Mouse (Mus musculus): Measurements from ENCODE around the gene Ints13. TPM values are rescaled to one million over a fixed set of nuclear protein-coding genes. Genes with fewer than 3 reads are reported as not detected.
A peak's percentile ranks its signal among the peaks of the same experiment; 100 is the strongest.

Ints13 gene
- total and polyA plus RNA-seq, 2 experiments from 2014 or later, result 23.8 to 40.7 TPM

DNA sequence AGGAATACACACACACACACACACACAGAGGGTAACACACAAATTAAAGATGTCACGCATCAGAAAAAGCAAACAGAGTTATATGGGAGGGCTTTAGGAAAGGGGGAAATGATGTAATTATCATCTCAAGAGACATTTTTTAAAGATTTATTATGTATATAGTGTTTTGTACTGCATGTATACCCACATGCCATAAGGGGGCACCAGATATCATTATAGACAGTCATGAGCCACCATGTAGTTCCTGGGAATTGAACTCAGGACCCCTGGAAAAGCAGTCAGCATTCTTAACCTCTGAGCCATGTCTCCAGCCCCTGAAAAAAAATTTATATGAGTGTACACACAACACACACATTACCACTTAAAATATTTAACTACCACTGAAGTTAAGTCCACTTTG lies 33.0 kb downstream of the Ints13 start:
- WGBS, result 89% methylated on average over 1 of the region's 1 CpGs
- DNase-seq (no peak), ATAC-seq (no peak)
- no peak overlapping the region for H3K4me3 ChIP-seq (ENCODE audit: low read depth, low read length)
- H3K4me1 ChIP-seq (ENCODE audit: insufficient read depth), result no peaks in the 10 kb centered on the region
- 0 out of 2 replicates have a peak, but pooled peaks have one; percentile 10 for TF ChIP-seq CTCF (IDR thresholded peaks at IDR 0.05; ENCODE audit: low read depth)
- peaks cover 19% of the 10 kb centered on the region for H3K36me3 ChIP-seq (ENCODE audit: insufficient read depth)
- no peak overlapping the region for H3K9ac ChIP-seq
- H3K27me3 ChIP-seq (ENCODE audit: insufficient read depth, low read length), result no peaks in the 10 kb centered on the region
- H3K4me2 ChIP-seq (ENCODE audit: low read depth), result no peak overlapping the region
- H3K9me3 ChIP-seq (ENCODE audit: low read length), result no peaks in the 10 kb centered on the region
- H3K27ac ChIP-seq (ENCODE audit: low read depth, low read length), result no peak overlapping the region

DNA sequence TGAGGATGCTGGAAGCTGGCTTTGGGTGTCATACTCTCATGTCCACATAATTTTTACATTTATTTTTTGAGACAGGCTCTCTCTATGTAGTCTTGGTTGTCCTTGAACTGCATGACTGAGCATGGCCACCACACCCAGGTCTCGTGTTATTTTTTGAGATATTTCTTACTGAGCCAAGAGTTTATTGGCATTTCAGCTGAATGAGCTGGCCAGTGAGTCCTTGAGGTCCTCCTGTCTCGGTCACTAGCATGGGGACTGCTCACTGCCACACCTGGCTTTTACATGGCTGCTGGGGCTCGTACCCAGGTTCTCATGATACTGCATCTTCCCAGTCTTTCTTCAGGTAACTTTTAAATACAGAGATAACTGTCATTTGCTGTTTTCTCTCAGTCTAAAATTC lies 37.2 kb downstream of the Ints13 start:
- H3K9me3 ChIP-seq (ENCODE audit: low read length), result no peaks in the 10 kb centered on the region
- H3K27me3 ChIP-seq (ENCODE audit: insufficient read depth, low read length), result no peaks in the 10 kb centered on the region
- H3K4me1 ChIP-seq (ENCODE audit: insufficient read depth), result no peaks in the 10 kb centered on the region
- no peak overlapping the region for H3K27ac ChIP-seq (ENCODE audit: low read depth, low read length)
- no peak for ATAC-seq
- no peaks in the 10 kb centered on the region for H3K36me3 ChIP-seq (ENCODE audit: insufficient read depth)
- no peak for DNase-seq
- H3K4me3 ChIP-seq (ENCODE audit: low read depth, low read length), result no peak overlapping the region
- TF ChIP-seq CTCF (IDR thresholded peaks at IDR 0.05; ENCODE audit: low read depth), result no peak
- H3K9ac ChIP-seq, result no peak overlapping the region
- no peak overlapping the region for H3K4me2 ChIP-seq (ENCODE audit: low read depth)
- WGBS, result 79% methylated on average over 3 of the region's 3 CpGs

DNA sequence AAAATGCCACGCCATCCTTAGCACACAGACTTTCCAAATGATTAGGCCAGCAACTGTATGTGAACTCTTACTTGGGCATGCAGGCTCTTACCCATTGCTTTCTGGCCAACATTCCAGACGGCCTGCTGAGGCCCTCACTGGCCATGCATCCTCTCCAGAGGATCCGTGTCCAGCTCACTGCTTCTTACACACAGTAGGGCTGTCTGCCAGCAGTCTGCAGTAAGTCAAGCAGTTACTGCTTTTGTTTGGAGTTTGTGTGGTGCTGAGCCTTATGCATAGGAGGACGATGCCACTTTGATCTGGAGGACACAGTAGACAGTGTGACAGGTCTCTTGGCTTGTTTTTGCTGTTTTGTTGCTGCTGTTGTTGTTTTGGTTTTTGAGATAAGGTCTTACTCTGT lies 39.0 kb downstream of the Ints13 start:
- H3K27ac ChIP-seq (ENCODE audit: low read depth, low read length), result no peak overlapping the region
- DNase-seq, result no peak

GRCm38 (mm10) chr6:146538071-146538470 lies 39.6 kb downstream of the Ints13 start:
- Histone ChIP-seq H3K9me3 (ENCODE audit: low read length) (no peaks in the 10 kb centered on the region), H3K9ac (no peak overlapping the region), H3K27me3 (ENCODE audit: insufficient read depth, low read length) (no peaks in the 10 kb centered on the region), H3K27ac (ENCODE audit: low read depth, low read length) (no peak overlapping the region), H3K36me3 (ENCODE audit: insufficient read depth) (no peaks in the 10 kb centered on the region), H3K4me3 (ENCODE audit: low read depth, low read length) (no peak overlapping the region), H3K4me2 (ENCODE audit: low read depth) (no peak overlapping the region), H3K4me1 (ENCODE audit: insufficient read depth) (no peaks in the 10 kb centered on the region)
- WGBS, result 46% methylated on average over 2 of the region's 2 CpGs
- no peak for ATAC-seq
- DNase-seq, result no peak
- no peak for TF ChIP-seq CTCF (IDR thresholded peaks at IDR 0.05; ENCODE audit: low read depth)

More for the DNA sequence above, 39.0 kb downstream of the Ints13 start:
- 45% methylated on average over 4 of the region's 4 CpGs for WGBS
- H3K9ac ChIP-seq, result no peak overlapping the region
- no peaks in the 10 kb centered on the region for H3K36me3 ChIP-seq (ENCODE audit: insufficient read depth)
- H3K4me1 ChIP-seq (ENCODE audit: insufficient read depth), result no peaks in the 10 kb centered on the region
- H3K4me3 ChIP-seq (ENCODE audit: low read depth, low read length), result no peak overlapping the region
- no peaks in the 10 kb centered on the region for H3K9me3 ChIP-seq (ENCODE audit: low read length)
- ATAC-seq, result no peak
- H3K4me2 ChIP-seq (ENCODE audit: low read depth), result no peak overlapping the region
- no peaks in the 10 kb centered on the region for H3K27me3 ChIP-seq (ENCODE audit: insufficient read depth, low read length)
- TF ChIP-seq CTCF (IDR thresholded peaks at IDR 0.05; ENCODE audit: low read depth), result no peak

GRCm38 (mm10) chr6:146537111-146537510 lies 40.5 kb downstream of the Ints13 start:
- Histone ChIP-seq H3K9ac (no peak overlapping the region), H3K4me2 (ENCODE audit: low read depth) (no peak overlapping the region), H3K27ac (ENCODE audit: low read depth, low read length) (no peak overlapping the region), H3K4me1 (ENCODE audit: insufficient read depth) (no peaks in the 10 kb centered on the region), H3K36me3 (ENCODE audit: insufficient read depth) (no peaks in the 10 kb centered on the region), H3K27me3 (ENCODE audit: insufficient read depth, low read length) (no peaks in the 10 kb centered on the region), H3K4me3 (ENCODE audit: low read depth, low read length) (no peak overlapping the region), H3K9me3 (ENCODE audit: low read length) (no peaks in the 10 kb centered on the region)
- 94% methylated on average over 4 of the region's 4 CpGs for WGBS
- no peak for TF ChIP-seq CTCF (IDR thresholded peaks at IDR 0.05; ENCODE audit: low read depth)
- ATAC-seq (no peak), DNase-seq (no peak)

DNA sequence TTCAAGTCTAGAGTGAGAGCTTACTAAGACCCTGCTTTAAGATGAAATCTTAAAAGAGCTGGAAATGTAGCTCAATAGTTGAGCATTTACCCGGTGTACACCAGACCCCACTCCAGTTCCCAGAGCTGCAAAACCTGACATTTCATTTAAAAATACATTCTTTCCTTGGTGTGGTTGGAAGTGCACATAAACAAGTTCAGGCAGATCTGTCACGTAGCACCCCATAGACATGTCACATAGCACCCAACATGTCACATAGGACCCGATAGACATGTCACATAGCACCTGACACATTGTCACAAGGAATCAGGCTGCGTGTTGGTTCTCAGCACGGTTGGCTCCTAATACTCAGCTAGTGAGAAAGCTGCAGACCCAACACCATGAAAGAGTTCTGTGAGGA lies 42.1 kb downstream of the Ints13 start:
- Histone ChIP-seq H3K36me3 (ENCODE audit: insufficient read depth) (no peaks in the 10 kb centered on the region), H3K4me2 (ENCODE audit: low read depth) (no peak overlapping the region), H3K9ac (no peak overlapping the region), H3K4me1 (ENCODE audit: insufficient read depth) (no peaks in the 10 kb centered on the region), H3K9me3 (ENCODE audit: low read length) (no peaks in the 10 kb centered on the region), H3K4me3 (ENCODE audit: low read depth, low read length) (no peak overlapping the region), H3K27ac (ENCODE audit: low read depth, low read length) (no peak overlapping the region), H3K27me3 (ENCODE audit: insufficient read depth, low read length) (no peaks in the 10 kb centered on the region)
- WGBS, result 98% methylated on average over 5 of the region's 5 CpGs
- TF ChIP-seq CTCF (IDR thresholded peaks at IDR 0.05; ENCODE audit: low read depth), result no peak
- DNase-seq, result no peak
- ATAC-seq, result no peak

DNA sequence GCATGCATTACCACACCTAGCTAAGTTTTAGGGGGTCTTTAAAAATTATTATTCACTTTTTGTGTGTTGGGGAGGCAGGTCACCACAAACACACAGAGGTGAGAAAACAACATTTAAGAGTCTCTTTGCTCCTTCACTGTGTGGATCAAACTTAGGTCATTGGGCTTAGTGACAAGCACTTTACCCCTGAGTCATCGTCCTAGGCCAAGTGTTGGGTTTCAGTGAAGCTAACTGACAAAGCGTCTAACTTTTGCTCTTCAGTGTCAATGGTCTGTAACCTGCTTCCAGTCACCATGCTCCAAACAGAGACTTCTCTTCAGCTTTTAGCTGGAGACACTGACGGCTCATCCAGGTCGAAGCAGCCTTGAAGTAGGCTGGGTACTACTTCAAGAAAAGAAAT lies 44.5 kb downstream of the Ints13 start:
- Histone ChIP-seq H3K27ac (ENCODE audit: low read depth, low read length) (no peak overlapping the region), H3K4me1 (ENCODE audit: insufficient read depth) (no peaks in the 10 kb centered on the region), H3K4me2 (ENCODE audit: low read depth) (no peak overlapping the region), H3K9me3 (ENCODE audit: low read length) (no peaks in the 10 kb centered on the region), H3K9ac (no peak overlapping the region), H3K27me3 (ENCODE audit: insufficient read depth, low read length) (no peaks in the 10 kb centered on the region), H3K36me3 (ENCODE audit: insufficient read depth) (no peaks in the 10 kb centered on the region), H3K4me3 (ENCODE audit: low read depth, low read length) (no peak overlapping the region)
- ATAC-seq (no peak), DNase-seq (no peak)
- 92% methylated on average over 4 of the region's 4 CpGs for WGBS
- no peak for TF ChIP-seq CTCF (IDR thresholded peaks at IDR 0.05; ENCODE audit: low read depth)

- DNase-seq (no peak), ATAC-seq (no peak)
- H3K4me3 ChIP-seq (ENCODE audit: low read depth, low read length), result no peak overlapping the region
- no peak overlapping the region for H3K4me2 ChIP-seq (ENCODE audit: low read depth)
- H3K9ac ChIP-seq, result no peak overlapping the region
- no peak for TF ChIP-seq CTCF (IDR thresholded peaks at IDR 0.05; ENCODE audit: low read depth)
- no peak overlapping the region for H3K27ac ChIP-seq (ENCODE audit: low read depth, low read length)
- no peaks in the 10 kb centered on the region for H3K4me1 ChIP-seq (ENCODE audit: insufficient read depth)
- no peaks in the 10 kb centered on the region for H3K27me3 ChIP-seq (ENCODE audit: insufficient read depth, low read length)
- WGBS, result 80% methylated on average over 5 of the region's 5 CpGs
- H3K9me3 ChIP-seq (ENCODE audit: low read length), result no peaks in the 10 kb centered on the region
- no peaks in the 10 kb centered on the region for H3K36me3 ChIP-seq (ENCODE audit: insufficient read depth)
These were observed 46.9 kb downstream of the Ints13 start for GRCm38 (mm10) chr6:146530769-146531168.
